Mouse (Mus musculus) forebrain, embryonic 13.5 days (tissue): Measurements from ENCODE around the gene Gm13304. TPM values are rescaled to one million over a fixed set of nuclear protein-coding genes. Genes with fewer than 3 reads are reported as not detected.
"Not testable (repeated sequence)": the region's sequence is repeated elsewhere in the genome, so short reads cannot be mapped to it uniquely, and the experiment has no call there.

Experiments used
- ATAC-seq: fragments of 200-750 bp; cut with Nextera tagmentation; 2 replicates; pipeline ENCODE4 v1.8.0; 2017
- H3K27ac ChIP-seq: fragments of 300-500 bp; sonication (generic); 2 replicates; pipeline ENCODE4 v1.5.1; 2015; ENCODE audit warnings: inconsistent platforms, mild to moderate bottlenecking, moderate library complexity
- H3K27me3 ChIP-seq: fragments of 300-500 bp; sonication (generic); 2 replicates; pipeline ENCODE4 v1.6.1; 2015; ENCODE audit warnings: mild to moderate bottlenecking, inconsistent platforms
- H3K36me3 ChIP-seq: fragments of 300-500 bp; sonication (generic); 2 replicates; pipeline ENCODE4 v1.6.1; 2015; ENCODE audit warnings: mild to moderate bottlenecking, inconsistent platforms; ENCODE audit not compliant: poor library complexity, severe bottlenecking
- H3K4me1 ChIP-seq: fragments of 300-500 bp; sonication (generic); 2 replicates; pipeline ENCODE4 v1.6.1; 2015; ENCODE audit warnings: inconsistent platforms
- H3K4me2 ChIP-seq: fragments of 300-500 bp; sonication (generic); 2 replicates; pipeline ENCODE4 v1.6.1; 2015; ENCODE audit warnings: inconsistent platforms, mild to moderate bottlenecking, moderate library complexity
- H3K4me3 ChIP-seq: fragments of 300-500 bp; sonication (generic); 2 replicates; pipeline ENCODE4 v1.5.1; 2015; ENCODE audit warnings: mild to moderate bottlenecking, inconsistent platforms
- H3K9ac ChIP-seq: fragments of 300-500 bp; sonication (generic); 2 replicates; pipeline ENCODE4 v1.6.1; 2015; ENCODE audit warnings: mild to moderate bottlenecking, inconsistent platforms
- H3K9me3 ChIP-seq: fragments of 300-500 bp; sonication (generic); replicated peaks from 2 replicates; pipeline ENCODE4 v1.6.1; 2016; ENCODE audit warnings: inconsistent platforms
- WGBS: fragments of 180-500 bp; shearing (Covaris S2); methylation state at CpG from one replicate; pipeline ENCODE4 v1.1.7; 2015; 5-methylcytosine and 5-hydroxymethylcytosine counted together
- polyA plus RNA-seq: library from polyadenylated mRNA; unstranded; fragments of >200 nt; fragmentation: Nextera tagmentation; extraction: Ambion mirVana; gene quantifications from 2 replicates; pipeline ENCODE4 v1.2.1, GENCODE M21; 2015

Gm13304 gene
- polyA plus RNA-seq: 0.49 TPM in 1 of 2 replicates, not detected in the other

GRCm38 (mm10) chr4:42114517-42114916, at the start of gene Gm13304:
Gm13304 (plus strand) TSS chr4:42114817.
- not testable (repeated sequence) for H3K27ac ChIP-seq, H3K9me3 ChIP-seq, H3K36me3 ChIP-seq, ATAC-seq, H3K4me3 ChIP-seq, H3K9ac ChIP-seq, H3K27me3 ChIP-seq, H3K4me2 ChIP-seq, H3K4me1 ChIP-seq
- no CpG with 5 or more reads among the region's 5 CpGs for WGBS

- H3K4me2 ChIP-seq, ATAC-seq, H3K4me1 ChIP-seq, H3K27me3 ChIP-seq, H3K9me3 ChIP-seq, H3K4me3 ChIP-seq, H3K9ac ChIP-seq, H3K36me3 ChIP-seq, H3K27ac ChIP-seq: not testable (repeated sequence)
- no CpG with 5 or more reads among the region's 2 CpGs for WGBS
Observed at GRCm38 (mm10) chr4:42090907-42091306, 23.7 kb upstream of the Gm13304 start, which contains the start of gene Gm3893. Gm3893 (plus strand) TSS chr4:42091207.

GRCm38 (mm10) chr4:42153136-42153535, 38.5 kb downstream of the Gm13304 start, which contains the start of gene Gm13306:
Gm13306 (plus strand) TSS chr4:42153436.
- ATAC-seq, H3K27ac ChIP-seq: not testable (repeated sequence)

More at GRCm38 (mm10) chr4:42153136-42153535, 38.5 kb downstream of the Gm13304 start, which contains the start of gene Gm13306:
- H3K9me3 ChIP-seq, H3K4me2 ChIP-seq, H3K9ac ChIP-seq, H3K27me3 ChIP-seq, H3K4me1 ChIP-seq, H3K36me3 ChIP-seq, H3K4me3 ChIP-seq: not testable (repeated sequence)
- WGBS: no CpG with 5 or more reads among the region's 9 CpGs

Other genes with a start within 250 kb of the Gm13304 start
- not detected in 2 replicates for gene Gm21541, start 211.2 kb upstream of the Gm13304 start, polyA plus RNA-seq
- gene Gm20878, start 173.2 kb upstream of the Gm13304 start, polyA plus RNA-seq: 5.4 and 6.6 TPM in 2 replicates
- 0.23 TPM in 1 of 2 replicates, not detected in the other for gene Fam205a4, start 148.8 kb upstream of the Gm13304 start, polyA plus RNA-seq
- 0.13 and 0.34 TPM in 2 replicates for gene Gm21093, start 80.1 kb upstream of the Gm13304 start, polyA plus RNA-seq
- not detected in 2 replicates for gene Gm3893, start 23.6 kb upstream of the Gm13304 start, polyA plus RNA-seq
- gene Gm13306, start 38.6 kb downstream of the Gm13304 start, polyA plus RNA-seq: not detected in 2 replicates
- 0.50 TPM in 1 of 2 replicates, not detected in the other for gene Gm13305, start 53.8 kb downstream of the Gm13304 start, polyA plus RNA-seq
- gene Gm10600, start 125.8 kb downstream of the Gm13304 start, polyA plus RNA-seq: not detected in 2 replicates
- not detected in 2 replicates for gene Ccl21b, start 140.9 kb downstream of the Gm13304 start, polyA plus RNA-seq
- not detected in 2 replicates for gene Gm21953, start 179.4 kb downstream of the Gm13304 start, polyA plus RNA-seq
- gene Fam205a3, start 203.5 kb downstream of the Gm13304 start, polyA plus RNA-seq: 0.19 TPM in 1 of 2 replicates, not detected in the other